Mouse (Mus musculus): Measurements from ENCODE around the gene Plekhg1. TPM values are rescaled to one million over a fixed set of nuclear protein-coding genes. Genes with fewer than 3 reads are reported as not detected.

Plekhg1 gene
- 12.0 TPM for polyA plus RNA-seq (2014; fragmentation: Illumina TruSeq; extraction: RNeasy Lipid Tissue Mini Kit (QIAGEN cat#74804); ENCODE audit: low replicate concordance)

DNA sequence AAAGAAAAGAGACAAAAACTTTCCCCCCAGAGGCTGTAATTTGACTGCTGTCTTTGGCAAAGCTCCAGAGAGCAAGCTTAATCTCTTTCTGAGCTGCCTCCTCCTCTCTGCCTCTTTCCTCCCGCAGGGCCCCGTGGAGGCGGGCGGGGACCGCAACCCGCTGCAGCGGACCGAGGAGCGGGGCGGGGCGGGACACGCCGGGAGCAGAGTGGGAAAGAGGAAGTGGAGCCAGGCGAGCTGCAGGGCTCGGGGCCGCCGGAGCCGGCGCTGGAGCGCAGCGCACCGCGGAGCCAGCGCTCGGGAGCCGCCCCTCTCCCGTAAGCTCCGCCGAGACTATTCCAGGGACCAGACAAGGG lies at the start of gene Plekhg1:
Gene Plekhg1 (plus strand): TSS at position 217 of the 356 bp plus-strand sequence.

DNA sequence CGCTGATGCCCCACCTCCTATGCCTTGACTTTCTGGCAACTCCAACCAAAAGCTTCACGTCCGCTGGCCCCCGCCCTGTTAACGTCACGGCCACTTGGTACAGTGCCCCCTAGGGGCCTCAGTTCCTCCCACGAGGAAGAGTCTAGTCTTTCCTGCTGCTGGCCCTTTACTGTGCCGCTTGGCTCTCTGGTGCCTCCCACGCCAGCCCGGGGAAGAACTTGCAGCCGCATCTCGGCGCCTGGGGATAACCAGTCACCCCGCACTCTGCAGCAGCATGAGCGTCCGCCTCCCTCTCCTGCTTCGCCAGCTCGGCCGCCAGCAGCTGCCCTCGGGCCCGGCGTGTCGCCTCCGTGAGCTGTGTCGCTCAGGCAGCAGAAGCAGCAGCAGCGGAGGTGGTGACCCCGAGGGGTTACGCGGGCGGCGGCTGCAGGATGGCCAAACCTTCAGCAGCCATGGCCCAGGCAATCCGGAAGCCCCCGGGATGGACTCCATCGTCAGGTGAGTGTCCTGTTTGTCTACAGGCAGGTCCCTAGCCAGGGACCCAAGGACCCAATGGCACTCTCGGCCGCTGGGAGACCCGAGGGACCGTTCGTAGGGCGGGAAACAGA lies 232.9 kb downstream of the Plekhg1 start, which contains the start of gene Mthfd1l:
Gene Mthfd1l (plus strand): TSS at position 138 of the 608 bp plus-strand sequence.

Other genes with a start within 250 kb of the Plekhg1 start
- 78.4 TPM for gene Iyd, start 200.1 kb upstream of the Plekhg1 start, polyA plus RNA-seq (2014; fragmentation: Illumina TruSeq; extraction: RNeasy Lipid Tissue Mini Kit (QIAGEN cat#74804); ENCODE audit: low replicate concordance)
- 1.5 TPM for gene Mthfd1l, start 232.8 kb downstream of the Plekhg1 start, polyA plus RNA-seq (2014; fragmentation: Illumina TruSeq; extraction: RNeasy Lipid Tissue Mini Kit (QIAGEN cat#74804); ENCODE audit: low replicate concordance)

Data from small intestine, adult 10 weeks (tissue).